Mouse (Mus musculus) MEL (cell line): ENCODE measurements around the gene Rtraf. TPM values are rescaled to one million over a fixed set of nuclear protein-coding genes. Genes with fewer than 3 reads are reported as not detected.

ENCODE experiments used
- DNase-seq: peaks from one replicate; pipeline ENCODE4 v3.0.0; 2011; ENCODE audit warnings: low read depth, low spot score
- H3K27ac ChIP-seq: 2 replicates; pipeline ENCODE4 v1.5.1; 2012; ENCODE audit warnings: low read depth, mild to moderate bottlenecking, control low read depth, low read length, moderate library complexity; ENCODE audit not compliant: control insufficient read depth
- H3K27me3 ChIP-seq, 2 experiments: fragments of 150-350 bp in 1 of 2; sonication (generic) in 1 of 2; 2 replicates each; pipeline ENCODE4 v1.6.1; 2012; ENCODE audit warnings: low read length in 2 of 2, mild to moderate bottlenecking in 2 of 2, improper control_type of control experiment in 1 of 2, moderate library complexity in 1 of 2; ENCODE audit not compliant: insufficient read depth in 2 of 2, control insufficient read depth in 1 of 2
- H3K36me3 ChIP-seq, 2 experiments: 2 replicates each; pipeline ENCODE4 v1.6.1; 2012 to 2014; ENCODE audit warnings: low read length in 2 of 2, improper control_type of control experiment in 1 of 2, inconsistent platforms in 1 of 2, mild to moderate bottlenecking in 1 of 2; ENCODE audit not compliant: insufficient read depth in 2 of 2, control insufficient read depth in 1 of 2
- H3K4me1 ChIP-seq, 2 experiments: fragments of 150-350 bp in 1 of 2; sonication (generic) in 1 of 2; 2 replicates each; pipeline ENCODE4 v1.6.1; 2012; ENCODE audit warnings: low read length in 2 of 2, improper control_type of control experiment in 1 of 2, mild to moderate bottlenecking in 1 of 2; ENCODE audit not compliant: insufficient read depth in 2 of 2, control insufficient read depth in 1 of 2
- H3K4me3 ChIP-seq, 2 experiments: fragments of 150-350 bp in 1 of 2; sonication (generic) in 1 of 2; 2 replicates each; pipeline ENCODE4 v1.5.1; 2012; ENCODE audit warnings: low read depth in 2 of 2, low read length in 2 of 2, mild to moderate bottlenecking in 2 of 2, moderate library complexity in 2 of 2, control low read depth in 1 of 2, improper control_type of control experiment in 1 of 2; ENCODE audit not compliant: control insufficient read depth in 1 of 2, insufficient read depth in 1 of 2
- H3K79me2 ChIP-seq: 2 replicates; pipeline ENCODE4 v1.6.1; 2012; ENCODE audit warnings: mild to moderate bottlenecking, low read length, moderate library complexity; ENCODE audit not compliant: control insufficient read depth, poor library complexity, insufficient read depth
- H3K9ac ChIP-seq: 2 replicates; pipeline ENCODE4 v1.6.1; 2012; ENCODE audit warnings: low read depth, mild to moderate bottlenecking, control low read depth, low read length, moderate library complexity; ENCODE audit not compliant: control insufficient read depth, poor library complexity, severe bottlenecking
- H3K9me3 ChIP-seq: fragments of 150-350 bp; sonication (generic); replicated peaks from 2 replicates; pipeline ENCODE4 v1.6.1; 2012; ENCODE audit warnings: mild to moderate bottlenecking, low read length, improper control_type of control experiment, moderate library complexity; ENCODE audit not compliant: insufficient read depth
- CHD1 ChIP-seq: IDR thresholded peaks from 2 replicates; pipeline ENCODE4 v1.6.1; 2012; ENCODE audit warnings: low read depth, mild to moderate bottlenecking, inconsistent platforms, low read length, improper control_type of control experiment
- CHD2 ChIP-seq: IDR thresholded peaks from 2 replicates; pipeline ENCODE4 v1.6.1; 2011; ENCODE audit warnings: low read length, improper control_type of control experiment
- E2F4 ChIP-seq: IDR thresholded peaks from 2 replicates; pipeline ENCODE4 v1.6.1; 2011; ENCODE audit warnings: low read depth, low read length, improper control_type of control experiment, borderline replicate concordance
- ELF1 ChIP-seq: IDR thresholded peaks from 2 replicates; pipeline ENCODE4 v1.6.1; 2014; ENCODE audit warnings: low read depth, mild to moderate bottlenecking, inconsistent platforms, low read length, improper control_type of control experiment, moderate library complexity
- EP300 ChIP-seq, 2 experiments: IDR thresholded peaks; 2 replicates each; pipeline ENCODE4 v1.6.1; 2011; ENCODE audit warnings: improper control_type of control experiment in 2 of 2, low read length in 2 of 2, low read depth in 1 of 2, mild to moderate bottlenecking in 1 of 2
- ETS1 ChIP-seq: IDR thresholded peaks from 2 replicates; pipeline ENCODE4 v1.6.1; 2012; ENCODE audit warnings: low read depth, mild to moderate bottlenecking, inconsistent platforms, low read length, improper control_type of control experiment, moderate library complexity
- GATA1 ChIP-seq: IDR thresholded peaks from 2 replicates; pipeline ENCODE4 v1.6.1; 2011; ENCODE audit warnings: low read depth, low read length, improper control_type of control experiment
- HCFC1 ChIP-seq: IDR thresholded peaks from 2 replicates; pipeline ENCODE4 v1.6.1; 2012; ENCODE audit warnings: low read depth, mild to moderate bottlenecking, inconsistent platforms, low read length, improper control_type of control experiment, moderate library complexity
- MAX ChIP-seq: IDR thresholded peaks from 2 replicates; pipeline ENCODE4 v1.6.1; 2011; ENCODE audit warnings: low read length, improper control_type of control experiment
- MAZ ChIP-seq: IDR thresholded peaks from 2 replicates; pipeline ENCODE4 v1.6.1; 2012; ENCODE audit warnings: low read depth, mild to moderate bottlenecking, inconsistent platforms, low read length, improper control_type of control experiment
- NELFE ChIP-seq: IDR thresholded peaks from 2 replicates; pipeline ENCODE4 v1.6.1; 2011; ENCODE audit warnings: low read depth, low read length, improper control_type of control experiment
- NRF1 ChIP-seq: IDR thresholded peaks from 2 replicates; pipeline ENCODE4 v1.6.1; 2014; ENCODE audit warnings: low read depth, mild to moderate bottlenecking, inconsistent platforms, low read length, improper control_type of control experiment, moderate library complexity; ENCODE audit not compliant: poor library complexity, insufficient read depth, severe bottlenecking
- RCOR1 ChIP-seq: IDR thresholded peaks from 2 replicates; pipeline ENCODE4 v1.6.1; 2012; ENCODE audit warnings: low read depth, mild to moderate bottlenecking, inconsistent platforms, low read length, improper control_type of control experiment
- TCF12 ChIP-seq: IDR thresholded peaks from 2 replicates; pipeline ENCODE4 v1.6.1; 2014; ENCODE audit warnings: low read depth, mild to moderate bottlenecking, inconsistent platforms, low read length, improper control_type of control experiment, moderate library complexity
- UBTF ChIP-seq: IDR thresholded peaks from 2 replicates; pipeline ENCODE4 v1.6.1; 2012; ENCODE audit warnings: low read depth, mild to moderate bottlenecking, inconsistent platforms, low read length, improper control_type of control experiment, moderate library complexity, borderline replicate concordance; ENCODE audit not compliant: insufficient read depth
- USF1 ChIP-seq: IDR thresholded peaks from 2 replicates; pipeline ENCODE4 v1.6.1; 2014; ENCODE audit warnings: low read depth, mild to moderate bottlenecking, inconsistent platforms, low read length, improper control_type of control experiment, moderate library complexity
- USF2 ChIP-seq, 2 experiments: IDR thresholded peaks; 2 replicates each; pipeline ENCODE4 v1.6.1; 2011 to 2012; ENCODE audit warnings: improper control_type of control experiment in 2 of 2, low read length in 2 of 2, borderline replicate concordance in 1 of 2, inconsistent platforms in 1 of 2, low read depth in 1 of 2, mild to moderate bottlenecking in 1 of 2; ENCODE audit not compliant: insufficient read depth in 1 of 2
- ZKSCAN1 ChIP-seq: IDR thresholded peaks from 2 replicates; pipeline ENCODE4 v1.6.1; 2012; ENCODE audit warnings: low read depth, mild to moderate bottlenecking, inconsistent platforms, low read length, improper control_type of control experiment, moderate library complexity
- ZNF384 ChIP-seq: IDR thresholded peaks from 2 replicates; pipeline ENCODE4 v1.6.1; 2012; ENCODE audit warnings: low read depth, mild to moderate bottlenecking, inconsistent platforms, low read length, improper control_type of control experiment
- polyA plus RNA-seq, 2 experiments: library from polyadenylated mRNA; stranded (reverse) in 1 of 2; unstranded in 1 of 2; fragments of >175 nt in 1 of 2; fragments of >200 nt in 1 of 2; gene quantifications; 2 replicates each; pipeline versions ENCODE4 v1.2.1 to v1.2.4; 2012; ENCODE audit warnings: low replicate concordance in 2 of 2, low read depth in 1 of 2; ENCODE audit not compliant: insufficient read length in 2 of 2, insufficient read depth in 1 of 2, missing spikeins in 1 of 2
- total RNA-seq: library from RNA; depleted of rRNA; stranded (reverse); fragments of 300-350 nt; gene quantifications from 2 replicates; pipeline ENCODE4 v1.2.3, GENCODE M21; 2012

Gene Rtraf
- total and polyA plus RNA-seq, 3 experiments = 90.4 to 117 TPM; not detected in 1

DNA sequence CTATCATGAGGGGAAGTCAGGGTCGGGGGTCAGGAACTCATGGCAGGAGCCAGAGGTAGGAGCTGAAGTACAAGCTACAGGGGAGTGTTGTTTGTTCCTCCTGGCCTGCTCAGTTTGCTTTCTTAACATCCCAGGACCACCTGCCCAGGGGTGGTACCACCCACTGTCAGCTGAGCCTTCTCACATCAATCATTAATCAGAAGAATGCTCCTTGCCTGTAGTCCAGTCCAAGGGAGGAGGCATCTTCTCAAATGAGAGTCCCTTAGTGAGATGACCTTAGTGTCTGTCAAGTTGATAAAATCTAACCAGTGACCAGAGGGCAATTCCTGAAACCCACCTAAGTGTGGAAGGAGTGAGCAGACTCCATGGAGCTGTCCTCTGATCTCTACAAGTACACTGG lies 35.2 kb downstream of the Rtraf start:
- TF ChIP-seq RCOR1 = no peak
- no peak for TF ChIP-seq NELFE
- no peak for TF ChIP-seq MAZ
- TF ChIP-seq NRF1 = no peak
- TF ChIP-seq ELF1 = no peak
- no peak for TF ChIP-seq E2F4
- no peak for TF ChIP-seq ZKSCAN1
- no peak for TF ChIP-seq HCFC1
- TF ChIP-seq MAX = no peak
- no peak for TF ChIP-seq CHD1
- TF ChIP-seq USF2 (IDR thresholded peaks at IDR 0.05; ENCODE audit: borderline replicate concordance in 1 of 2, insufficient read depth in 1 of 2, low read depth in 1 of 2, low read length in 2 of 2) = no peak
- TF ChIP-seq TCF12 = no peak
- TF ChIP-seq EP300 (IDR thresholded peaks at IDR 0.05; ENCODE audit: low read depth in 1 of 2, low read length in 2 of 2) = no peak
- TF ChIP-seq UBTF = no peak
- TF ChIP-seq ETS1 = no peak

DNA sequence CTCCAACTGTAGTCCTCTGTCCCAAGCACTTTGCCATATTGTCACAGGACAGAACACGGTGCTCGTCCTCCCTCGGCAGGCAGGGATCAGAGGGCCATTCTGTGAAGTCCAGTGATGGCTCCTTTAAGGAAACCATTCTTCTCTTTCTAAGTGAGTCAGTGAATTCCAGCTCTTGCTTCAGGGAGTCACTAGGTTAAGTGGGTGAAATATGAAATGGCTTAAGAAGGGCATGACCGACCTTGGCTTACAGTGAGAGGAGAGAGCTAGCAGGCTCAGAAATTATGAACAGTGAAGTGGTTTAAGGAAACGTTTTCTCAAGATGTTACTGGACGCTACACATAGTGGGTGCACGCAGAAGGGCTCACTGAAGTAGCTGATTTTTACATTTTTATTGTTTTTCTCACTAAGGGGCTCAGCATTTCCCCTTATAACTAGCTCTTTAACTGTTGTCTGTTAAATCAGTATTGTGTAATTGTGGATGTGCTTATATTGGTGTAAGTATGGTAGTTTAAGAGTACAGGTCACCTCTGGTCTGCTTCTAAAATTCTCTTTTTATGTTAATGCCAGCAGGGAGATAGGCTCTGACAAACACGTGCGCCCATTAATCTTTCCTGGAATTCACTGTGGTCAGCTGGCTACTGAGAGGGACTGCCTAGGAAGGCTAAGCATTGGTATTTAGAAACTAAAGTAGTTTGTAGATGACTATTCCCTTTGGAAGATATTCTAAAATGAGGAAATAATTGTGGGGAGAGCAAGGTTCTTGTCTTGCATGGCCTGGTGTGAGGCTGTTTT lies 37.6 kb downstream of the Rtraf start:
- no peak for DNase-seq
- Histone ChIP-seq H3K27ac (no peak overlapping the region), H3K27me3 (no peaks in the 10 kb centered on the region), H3K4me3 (no peak overlapping the region), H3K9me3 (no peaks in the 10 kb centered on the region), H3K36me3 (no peaks in the 10 kb centered on the region), H3K79me2 (no peaks in the 10 kb centered on the region), H3K4me1 (no peaks in the 10 kb centered on the region), H3K9ac (no peak overlapping the region)
- TF ChIP-seq ZKSCAN1 (no peak), GATA1 (no peak), CHD2 (no peak), ZNF384 (no peak), CHD1 (no peak), TCF12 (no peak), USF1 (no peak)

More for the DNA sequence above, 35.2 kb downstream of the Rtraf start:
- H3K27ac ChIP-seq = no peak overlapping the region
- DNase-seq = no peak
- H3K4me1 ChIP-seq = no peaks in the 10 kb centered on the region
- no peak overlapping the region for H3K4me3 ChIP-seq
- H3K9ac ChIP-seq = no peak overlapping the region
- no peaks in the 10 kb centered on the region for H3K79me2 ChIP-seq
- no peaks in the 10 kb centered on the region for H3K36me3 ChIP-seq
- H3K9me3 ChIP-seq = no peaks in the 10 kb centered on the region
- H3K27me3 ChIP-seq = peaks cover 0 to 2% of the 10 kb centered on the region in 2 experiments; a peak in 2 of 4 replicates
